Mouse (Mus musculus) spleen, adult 2 months (tissue): ENCODE results near the gene Tmem106b. TPM values are rescaled to one million over a fixed set of nuclear protein-coding genes. Genes with fewer than 3 reads are reported as not detected.

Experiments
- DNase-seq, 2 experiments: peaks; one replicate each; pipeline versions ENCODE4 v3.0.0 to v3.0.0-alpha.2; 2012 to 2021; ENCODE audit warnings: low spot score in 2 of 2, low read depth in 1 of 2
- H3K27ac ChIP-seq: fragments of 200-500 bp; 2 replicates; pipeline ENCODE4 v1.5.1; 2012; ENCODE audit warnings: low read length, inconsistent platforms; ENCODE audit not compliant: insufficient read depth
- H3K27me3 ChIP-seq: fragments of 200-500 bp; 2 replicates; pipeline ENCODE4 v1.6.1; 2012; ENCODE audit warnings: mild to moderate bottlenecking, moderate library complexity, low read length, inconsistent platforms; ENCODE audit not compliant: control insufficient read depth, insufficient read depth
- H3K36me3 ChIP-seq: fragments of 200-500 bp; 2 replicates; pipeline ENCODE4 v1.6.1; 2012; ENCODE audit warnings: mild to moderate bottlenecking, low read length, inconsistent platforms; ENCODE audit not compliant: control insufficient read depth, insufficient read depth
- H3K4me1 ChIP-seq: fragments of 200-500 bp; 2 replicates; pipeline ENCODE4 v1.6.1; 2011; ENCODE audit warnings: inconsistent platforms; ENCODE audit not compliant: control insufficient read depth, insufficient read depth, insufficient read length
- H3K4me3 ChIP-seq: fragments of 200-500 bp; 2 replicates; pipeline ENCODE4 v1.5.1; 2011; ENCODE audit warnings: mild to moderate bottlenecking, inconsistent platforms; ENCODE audit not compliant: insufficient read depth, insufficient read length; ENCODE audit errors: extremely low read depth
- CTCF ChIP-seq: fragments of 200-500 bp; IDR thresholded peaks from 2 replicates; pipeline ENCODE4 v1.5.1; 2011; ENCODE audit warnings: mild to moderate bottlenecking, inconsistent platforms; ENCODE audit not compliant: insufficient read depth, insufficient read length, insufficient replicate concordance; ENCODE audit errors: extremely low read depth
- POLR2A ChIP-seq: fragments of 200-500 bp; IDR thresholded peaks from 2 replicates; pipeline ENCODE4 v1.6.1; 2011; ENCODE audit warnings: low read depth, low read length, inconsistent platforms
- WGBS: fragments of 180-500 bp; shearing (Covaris S2); methylation state at CpG from one replicate; pipeline ENCODE4 v1.1.7; 2018; 5-methylcytosine and 5-hydroxymethylcytosine counted together
- polyA plus RNA-seq: library from polyadenylated mRNA; depleted of rRNA; stranded (reverse); fragments of >200 nt; gene quantifications from 2 replicates; pipeline ENCODE4 v1.2.3, GENCODE M21; 2012; rRNA removed

Tmem106b gene
- polyA plus RNA-seq: 7.4 and 14.5 TPM in 2 replicates

- H3K4me3 ChIP-seq: peak within 1 kb of the TSS; percentile 86
- 3% methylated on average over 61 of the region's 61 CpGs for WGBS
- DNase-seq: peak; percentile 93 to 96
- no peak for TF ChIP-seq CTCF
- TF ChIP-seq POLR2A: peak; percentile 42
- H3K4me1 ChIP-seq: no peaks in the 10 kb centered on the region; the same call in 1 of the 2 replicates
- H3K36me3 ChIP-seq: peaks cover 3% of the 10 kb centered on the region
- H3K27me3 ChIP-seq: no peaks in the 10 kb centered on the region
- H3K27ac ChIP-seq: peak within 1 kb of the TSS; percentile 90
Measured at GRCm38 (mm10) chr6:13069302-13070146, at the start of gene Tmem106b. TSS of gene Tmem106b (plus strand) at chr6:13069759.

- no peaks in the 10 kb centered on the region for H3K4me1 ChIP-seq
- no peaks in the 10 kb centered on the region for H3K27me3 ChIP-seq
- no peak overlapping the region for H3K4me3 ChIP-seq
- 74% methylated on average over 5 of the region's 5 CpGs for WGBS
- H3K36me3 ChIP-seq: no peaks in the 10 kb centered on the region
- DNase-seq: no peak
- no peak overlapping the region for H3K27ac ChIP-seq
- no peak for TF ChIP-seq POLR2A
- TF ChIP-seq CTCF: no peak
Measured at GRCm38 (mm10) chr6:13021245-13022100, 48.1 kb upstream of the Tmem106b start.

GRCm38 (mm10) chr6:13030558-13030957, 39.0 kb upstream of the Tmem106b start:
- no peak for TF ChIP-seq CTCF
- no peak for TF ChIP-seq POLR2A
- no peaks in the 10 kb centered on the region for H3K4me1 ChIP-seq
- no peak overlapping the region for H3K4me3 ChIP-seq
- H3K27ac ChIP-seq: no peak overlapping the region
- no peaks in the 10 kb centered on the region for H3K36me3 ChIP-seq
- no peak for DNase-seq
- H3K27me3 ChIP-seq: no peaks in the 10 kb centered on the region

GRCm38 (mm10) chr6:13030961-13031360, 38.6 kb upstream of the Tmem106b start:
- Histone ChIP-seq H3K4me3 (no peak overlapping the region), H3K27ac (no peak overlapping the region), H3K36me3 (no peaks in the 10 kb centered on the region), H3K4me1 (no peaks in the 10 kb centered on the region), H3K27me3 (no peaks in the 10 kb centered on the region)
- 47% methylated on average over 1 of the region's 1 CpGs for WGBS
- TF ChIP-seq CTCF: no peak
- TF ChIP-seq POLR2A: no peak
- no peak for DNase-seq

- Histone ChIP-seq H3K4me3 (no peak overlapping the region), H3K36me3 (no peaks in the 10 kb centered on the region), H3K4me1 (no peaks in the 10 kb centered on the region), H3K27me3 (no peaks in the 10 kb centered on the region), H3K27ac (no peak overlapping the region)
- TF ChIP-seq CTCF: no peak
- no peak for TF ChIP-seq POLR2A
- DNase-seq: no peak
- WGBS: 76% methylated on average over 4 of the region's 4 CpGs
Measured at GRCm38 (mm10) chr6:13052408-13053200, 17.0 kb upstream of the Tmem106b start.

- no peaks in the 10 kb centered on the region for H3K36me3 ChIP-seq
- no peaks in the 10 kb centered on the region for H3K27me3 ChIP-seq
- peak overlapping the region; percentile 70 for H3K27ac ChIP-seq
- no peak overlapping the region for H3K4me3 ChIP-seq
- no peak for DNase-seq
- no peak for TF ChIP-seq CTCF
- TF ChIP-seq POLR2A: no peak
- peaks cover 7% of the 10 kb centered on the region; the same call in 1 of the 2 replicates for H3K4me1 ChIP-seq
Measured at GRCm38 (mm10) chr6:13061276-13062039, 8.1 kb upstream of the Tmem106b start.
